In the genomic region with DNA sequence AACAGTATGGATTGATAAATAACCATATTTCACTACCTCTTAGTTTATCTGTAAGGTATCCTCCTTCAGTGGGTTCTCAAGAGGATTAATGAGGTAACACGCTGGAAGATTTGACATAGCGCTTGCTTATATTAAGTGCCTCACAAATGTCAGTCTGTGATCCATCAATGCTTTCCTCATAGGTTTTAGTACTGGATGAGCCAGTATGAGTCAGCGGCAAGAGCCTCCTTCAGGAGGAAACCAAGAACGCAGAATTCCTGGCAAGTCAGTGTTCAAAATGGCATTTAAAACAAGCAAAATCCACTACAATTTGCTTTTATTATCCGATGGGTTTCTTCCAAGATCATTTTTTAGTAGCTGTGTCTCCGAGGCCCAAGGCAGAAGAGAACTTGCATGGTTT, we compare ENCODE assay signal across 17 mouse cellular contexts.
"Had no signal": no experiment of that assay in that cellular context is flagged by ENCODE, and none has a peak within 500 bp of the region (broad histone marks: within the 10 kb centered on the region; RNA-seq: fewer than 3 reads in every experiment).

No protein-coding gene starts in this region.

- H3K9me3 ChIP-seq: limb, embryonic 10.5 days; limb, embryonic 13.5 days; liver, embryonic 15.5 days; lung, embryonic 15.5 days; midbrain, embryonic 10.5 days had no signal

- H3K27ac ChIP-seq: kidney, postnatal 0 days; layer of hippocampus, adult 2 months; limb, embryonic 10.5 days; limb, embryonic 13.5 days; liver, embryonic 12.5 days; lung, embryonic 15.5 days; midbrain, embryonic 10.5 days; midbrain, embryonic 13.5 days had no signal

- DNase-seq: kidney, postnatal 25 days; layer of hippocampus, adult 9-11 months; lung, adult 18-20 months; lung, postnatal 10 days; lung, postnatal 36 days; thymus, postnatal 25 days had no signal

- H3K4me1 ChIP-seq: liver, embryonic 15.5 days; lung, embryonic 15.5 days had no signal

- H3K4me2 ChIP-seq: limb, embryonic 13.5 days; liver, embryonic 12.5 days; liver, embryonic 15.5 days; lung, embryonic 15.5 days; midbrain, embryonic 13.5 days had no signal

- H3K9ac ChIP-seq: limb, embryonic 13.5 days; liver, embryonic 12.5 days; liver, embryonic 15.5 days; lung, embryonic 15.5 days; midbrain, embryonic 13.5 days had no signal

- ATAC-seq: midbrain, embryonic 13.5 days; midbrain, embryonic 16.5 days had no signal

- H3K4me3 ChIP-seq: layer of hippocampus, adult 2 months; limb, embryonic 10.5 days; limb, embryonic 13.5 days; liver, embryonic 12.5 days; liver, embryonic 15.5 days; lung, embryonic 15.5 days; megakaryocyte, embryonic 14.5 days; midbrain, embryonic 10.5 days; midbrain, embryonic 13.5 days had no signal

- H3K27me3 ChIP-seq: limb, embryonic 13.5 days; liver, embryonic 12.5 days; liver, embryonic 15.5 days; lung, embryonic 15.5 days; megakaryocyte, embryonic 14.5 days; midbrain, embryonic 13.5 days had no signal

- H3K36me3 ChIP-seq: limb, embryonic 10.5 days; limb, embryonic 13.5 days; liver, embryonic 12.5 days; liver, embryonic 15.5 days; lung, embryonic 15.5 days; midbrain, embryonic 10.5 days; midbrain, embryonic 13.5 days had no signal
